18 mouse cellular contexts compared by ENCODE assay signal in the genomic region with DNA sequence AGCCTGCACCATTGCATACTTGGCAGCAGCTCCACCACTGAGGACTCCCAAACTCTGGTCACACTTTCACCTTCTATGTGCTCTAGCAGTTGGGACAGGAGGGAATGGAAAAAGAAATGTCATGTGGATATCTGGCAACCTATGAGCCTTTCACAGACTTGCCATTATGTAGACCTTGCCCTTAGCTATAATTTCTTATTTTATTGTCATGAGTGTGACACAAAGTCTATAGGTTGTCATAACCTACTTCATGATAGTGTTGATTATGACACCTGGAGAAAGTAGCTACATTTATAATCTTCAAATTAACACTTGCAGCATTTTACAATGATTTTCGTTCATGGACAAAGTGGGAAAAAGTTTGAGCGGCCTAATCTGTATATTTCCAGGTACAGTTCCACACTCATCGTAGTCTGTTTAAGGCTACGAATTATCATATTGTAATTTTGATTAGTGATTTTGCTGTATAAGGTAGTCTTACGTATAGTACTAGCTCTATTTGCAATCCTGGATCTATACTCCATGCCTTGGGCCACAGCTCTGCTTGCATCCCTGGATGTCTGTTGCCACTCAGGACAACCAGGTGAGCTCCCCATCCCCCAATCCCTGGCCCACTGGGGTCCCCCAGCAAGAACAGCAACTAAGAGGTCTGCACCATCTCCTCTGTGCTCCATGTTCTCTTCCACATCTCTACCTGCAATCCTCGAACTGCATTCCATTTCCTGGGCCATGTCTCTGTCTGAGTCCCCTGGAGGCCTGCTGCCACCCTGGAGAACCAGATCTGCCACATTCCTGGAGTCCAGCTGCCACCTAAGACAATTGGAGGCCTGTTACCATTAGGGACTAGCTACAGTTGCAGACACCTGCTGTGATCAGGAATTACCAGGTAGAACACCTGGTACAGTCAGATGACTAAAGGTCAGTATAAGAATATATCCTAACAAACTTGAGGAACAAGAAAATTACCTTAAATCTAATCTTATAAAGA.
DNase-seq lines count a peak whose midpoint lies in the region; ATAC-seq lines count a peak whose summit lies in the region.
"Had no signal": no experiment of that assay in that cellular context is flagged by ENCODE, and none has a peak within 500 bp of the region (broad histone marks: within the 10 kb centered on the region; RNA-seq: fewer than 3 reads in every experiment).

No protein-coding gene starts in this region.

- no peak overlapping the region for H3K4me2 ChIP-seq in kidney, embryonic 16.5 days (replicated peaks; ENCODE audit: low read depth, low read length)
- no peak overlapping the region for H3K4me2 ChIP-seq in intestine, embryonic 15.5 days (replicated peaks)
- H3K4me2 ChIP-seq: midbrain, embryonic 15.5 days had no signal

- 90% methylated on average over 6 of the region's 6 CpGs for WGBS in kidney, embryonic 16.5 days
- 91% methylated on average over 6 of the region's 6 CpGs for WGBS in embryonic facial prominence, embryonic 10.5 days
- 84% methylated on average over 6 of the region's 6 CpGs for WGBS in intestine, embryonic 15.5 days

- DNase-seq in kidney, adult 9 months, result no peak
- peak; percentile 31 for DNase-seq in embryonic facial prominence, embryonic 10.5 days (ENCODE audit: low spot score)
- DNase-seq in mesoderm, embryonic 11.5 days (ENCODE audit: low read depth, low spot score), result peak; percentile 2
- no peak for DNase-seq in thymus, postnatal 25 days
- no peak for DNase-seq in layer of hippocampus, adult 18-20 months (ENCODE audit: low spot score in 2 of 2)
- DNase-seq: adrenal gland, postnatal 14 days; cerebellum, adult 9-11 months; layer of hippocampus, postnatal 36 days; thymus, postnatal 36 days had no signal

- no peaks in the 10 kb centered on the region for H3K9me3 ChIP-seq in kidney, embryonic 16.5 days (ENCODE audit: low read length)
- H3K9me3 ChIP-seq in embryonic facial prominence, embryonic 10.5 days, result no peaks in the 10 kb centered on the region
- H3K9me3 ChIP-seq in intestine, embryonic 15.5 days, result no peaks in the 10 kb centered on the region
- H3K9me3 ChIP-seq: heart, embryonic 10.5 days; hindbrain, embryonic 10.5 days; midbrain, embryonic 15.5 days had no signal

- ATAC-seq in kidney, embryonic 16.5 days (ENCODE audit: low FRiP score, low TSS enrichment), result peak; percentile 59; the same call in 1 of the 2 replicates
- ATAC-seq in intestine, embryonic 15.5 days, result peak; percentile 89
- ATAC-seq: lung, postnatal 0 days; midbrain, embryonic 15.5 days had no signal

- H3K4me3 ChIP-seq in kidney, embryonic 16.5 days (ENCODE audit: low read length), result no peak overlapping the region
- no peak overlapping the region for H3K4me3 ChIP-seq in embryonic facial prominence, embryonic 10.5 days
- no peak overlapping the region for H3K4me3 ChIP-seq in intestine, embryonic 15.5 days (replicated peaks)
- H3K4me3 ChIP-seq: heart, embryonic 10.5 days; hindbrain, embryonic 10.5 days; layer of hippocampus, adult 2 months; midbrain, embryonic 15.5 days; myocyte had no signal

- no peaks in the 10 kb centered on the region for H3K27me3 ChIP-seq in kidney, embryonic 16.5 days (ENCODE audit: insufficient read depth, low read length)
- H3K27me3 ChIP-seq in embryonic facial prominence, embryonic 10.5 days (replicated peaks; ENCODE audit: low read depth, poor library complexity, severe bottlenecking), result no peaks in the 10 kb centered on the region
- H3K27me3 ChIP-seq in intestine, embryonic 15.5 days (replicated peaks), result no peaks in the 10 kb centered on the region
- H3K27me3 ChIP-seq: midbrain, embryonic 15.5 days had no signal

- no peaks in the 10 kb centered on the region for H3K4me1 ChIP-seq in kidney, embryonic 16.5 days (ENCODE audit: insufficient read depth, low read length)
- H3K4me1 ChIP-seq in embryonic facial prominence, embryonic 10.5 days, result no peaks in the 10 kb centered on the region
- H3K4me1 ChIP-seq in intestine, embryonic 15.5 days (replicated peaks), result no peaks in the 10 kb centered on the region
- H3K4me1 ChIP-seq: heart, embryonic 10.5 days; hindbrain, embryonic 10.5 days; midbrain, embryonic 15.5 days had no signal

- no peak overlapping the region for H3K9ac ChIP-seq in kidney, embryonic 16.5 days (replicated peaks; ENCODE audit: low read length)
- no peak overlapping the region for H3K9ac ChIP-seq in intestine, embryonic 15.5 days
- H3K9ac ChIP-seq: liver, embryonic 14.5 days; midbrain, embryonic 15.5 days had no signal

- H3K27ac ChIP-seq in kidney, embryonic 16.5 days (ENCODE audit: low read length), result no peak overlapping the region
- no peak overlapping the region for H3K27ac ChIP-seq in embryonic facial prominence, embryonic 10.5 days (replicated peaks)
- H3K27ac ChIP-seq in intestine, embryonic 15.5 days, result no peak overlapping the region
- H3K27ac ChIP-seq: heart, embryonic 10.5 days; hindbrain, embryonic 10.5 days; layer of hippocampus, adult 2 months; liver, embryonic 14.5 days; midbrain, embryonic 15.5 days had no signal

- no peaks in the 10 kb centered on the region for H3K36me3 ChIP-seq in kidney, embryonic 16.5 days (ENCODE audit: insufficient read depth, low read length)
- H3K36me3 ChIP-seq in embryonic facial prominence, embryonic 10.5 days (replicated peaks), result no peaks in the 10 kb centered on the region
- no peaks in the 10 kb centered on the region for H3K36me3 ChIP-seq in intestine, embryonic 15.5 days
- H3K36me3 ChIP-seq: heart, embryonic 10.5 days; hindbrain, embryonic 10.5 days; midbrain, embryonic 15.5 days had no signal

Comparison
In these comparisons a context has a peak if more than half of its experiments do, and no peak if none do; other contexts are left out.
1. DNase-seq: peak in embryonic facial prominence, embryonic 10.5 days (single experiment) and mesoderm, embryonic 11.5 days (single experiment); none in kidney, adult 9 months (single experiment), thymus, postnatal 25 days (single experiment) and layer of hippocampus, adult 18-20 months (0 of 2).